Mouse (Mus musculus) erythroblast, adult 5-6 weeks (primary cell): Measurements from ENCODE around the gene Gpsm1. TPM values are rescaled to one million over a fixed set of nuclear protein-coding genes. Genes with fewer than 3 reads are reported as not detected.
A peak's percentile ranks its signal among the peaks of the same experiment; 100 is the strongest.

Experiments used
- ATAC-seq: replicated peaks from 2 replicates; pipeline ENCODE4 v1.8.0; 2016; ENCODE audit warnings: moderate number of reproducible peaks, mild to moderate bottlenecking, moderate TSS enrichment, inconsistent platforms; ENCODE audit not compliant: poor library complexity, low FRiP score, severe bottlenecking
- total RNA-seq, 2 experiments: library from RNA; stranded (forward) in 1 of 2; stranded (reverse) in 1 of 2; fragments of 150-400 nt in 1 of 2; fragments of 200-764, 138-1000 nt in 1 of 2; gene quantifications; 2 replicates each; pipeline versions ENCODE4 v1.2.3 to v1.2.4; 2015 to 2017; ENCODE audit warnings: low replicate concordance in 2 of 2

The Gpsm1 gene
- total RNA-seq, 2 experiments from 2014 or later, result 0.77 to 1.7 TPM

GRCm38 (mm10) chr2:26330702-26331101, 15.4 kb downstream of the Gpsm1 start:
- ATAC-seq, result no peak

GRCm38 (mm10) chr2:26338302-26339203, 23.2 kb downstream of the Gpsm1 start:
- no peak for ATAC-seq

GRCm38 (mm10) chr2:26339204-26339551, 23.9 kb downstream of the Gpsm1 start:
- ATAC-seq, result no peak

GRCm38 (mm10) chr2:26341510-26341981, 26.2 kb downstream of the Gpsm1 start:
- ATAC-seq, result no peak

- no peak for ATAC-seq
Observed at GRCm38 (mm10) chr2:26342044-26342443, 26.7 kb downstream of the Gpsm1 start.

- no peak for ATAC-seq
Observed at GRCm38 (mm10) chr2:26342609-26343490, 27.5 kb downstream of the Gpsm1 start.

GRCm38 (mm10) chr2:26348241-26348640, 32.9 kb downstream of the Gpsm1 start:
- ATAC-seq, result no peak

- peak; percentile 81 for ATAC-seq
Observed at GRCm38 (mm10) chr2:26351358-26352290, 36.3 kb downstream of the Gpsm1 start, which contains the start of gene Dnlz. Gene Dnlz, minus strand, starts transcription at chr2:26352110.

GRCm38 (mm10) chr2:26352291-26352910, 37.1 kb downstream of the Gpsm1 start:
- peak; percentile 28; the same call in 1 of the 2 replicates for ATAC-seq

GRCm38 (mm10) chr2:26353066-26353980, 38.0 kb downstream of the Gpsm1 start:
- no peak for ATAC-seq

GRCm38 (mm10) chr2:26354401-26354800, 39.1 kb downstream of the Gpsm1 start:
- no peak for ATAC-seq

GRCm38 (mm10) chr2:26356231-26356630, 40.9 kb downstream of the Gpsm1 start:
- ATAC-seq, result no peak

GRCm38 (mm10) chr2:26356678-26357077, 41.4 kb downstream of the Gpsm1 start:
- no peak for ATAC-seq

- ATAC-seq, result no peak
Observed at GRCm38 (mm10) chr2:26357484-26357883, 42.2 kb downstream of the Gpsm1 start.

GRCm38 (mm10) chr2:26358667-26359320, 43.5 kb downstream of the Gpsm1 start:
- ATAC-seq, result no peak

- ATAC-seq, result no peak
Observed at GRCm38 (mm10) chr2:26359983-26360382, 44.7 kb downstream of the Gpsm1 start.

- no peak for ATAC-seq
Observed at GRCm38 (mm10) chr2:26360772-26361171, 45.5 kb downstream of the Gpsm1 start, which contains the start of gene Card9. Gene Card9, minus strand, starts transcription at chr2:26360918.
